Mouse (Mus musculus) forebrain, embryonic 10.5 days (tissue): ENCODE measurements around the gene Pdp2. TPM values are rescaled to one million over a fixed set of nuclear protein-coding genes. Genes with fewer than 3 reads are reported as not detected.
"Not testable (repeated sequence)": the region's sequence is repeated elsewhere in the genome, so short reads cannot be mapped to it uniquely, and the experiment has no call there.

Experiments
- DNase-seq: peaks from one replicate; pipeline ENCODE4 v3.0.0-alpha.2; 2017; ENCODE audit warnings: low spot score; ENCODE audit errors: extremely low spot score
- H3K27ac ChIP-seq: fragments of 300-500 bp; sonication (generic); 2 replicates; pipeline ENCODE4 v1.5.1; 2016; ENCODE audit warnings: mild to moderate bottlenecking
- H3K27me3 ChIP-seq: fragments of 300-500 bp; sonication (generic); 2 replicates; pipeline ENCODE4 v1.6.1; 2016; ENCODE audit warnings: mild to moderate bottlenecking; ENCODE audit not compliant: poor library complexity, severe bottlenecking
- H3K36me3 ChIP-seq: fragments of 300-500 bp; sonication (generic); replicated peaks from 2 replicates; pipeline ENCODE4 v1.6.1; 2016; ENCODE audit warnings: mild to moderate bottlenecking, moderate library complexity
- H3K4me1 ChIP-seq: fragments of 300-500 bp; sonication (generic); 2 replicates; pipeline ENCODE4 v1.6.1; 2016
- H3K4me3 ChIP-seq: fragments of 300-500 bp; sonication (generic); 2 replicates; pipeline ENCODE4 v1.5.1; 2016; ENCODE audit warnings: mild to moderate bottlenecking, moderate library complexity
- H3K9me3 ChIP-seq: fragments of 300-500 bp; sonication (generic); 2 replicates; pipeline ENCODE4 v1.6.1; 2016; ENCODE audit warnings: mild to moderate bottlenecking, moderate library complexity
- WGBS: fragments of 180-500 bp; shearing (Covaris S2); methylation state at CpG from one replicate; pipeline ENCODE4 v1.1.7; 2016; 5-methylcytosine and 5-hydroxymethylcytosine counted together
- polyA plus RNA-seq: library from polyadenylated mRNA; unstranded; fragments of >200 nt; fragmentation: Nextera tagmentation; extraction: Ambion mirVana; gene quantifications from 2 replicates; pipeline ENCODE4 v1.2.1, GENCODE M21; 2016

Pdp2 gene
- polyA plus RNA-seq, 1 experiment from 2014 or later, result 14.2 TPM

DNA sequence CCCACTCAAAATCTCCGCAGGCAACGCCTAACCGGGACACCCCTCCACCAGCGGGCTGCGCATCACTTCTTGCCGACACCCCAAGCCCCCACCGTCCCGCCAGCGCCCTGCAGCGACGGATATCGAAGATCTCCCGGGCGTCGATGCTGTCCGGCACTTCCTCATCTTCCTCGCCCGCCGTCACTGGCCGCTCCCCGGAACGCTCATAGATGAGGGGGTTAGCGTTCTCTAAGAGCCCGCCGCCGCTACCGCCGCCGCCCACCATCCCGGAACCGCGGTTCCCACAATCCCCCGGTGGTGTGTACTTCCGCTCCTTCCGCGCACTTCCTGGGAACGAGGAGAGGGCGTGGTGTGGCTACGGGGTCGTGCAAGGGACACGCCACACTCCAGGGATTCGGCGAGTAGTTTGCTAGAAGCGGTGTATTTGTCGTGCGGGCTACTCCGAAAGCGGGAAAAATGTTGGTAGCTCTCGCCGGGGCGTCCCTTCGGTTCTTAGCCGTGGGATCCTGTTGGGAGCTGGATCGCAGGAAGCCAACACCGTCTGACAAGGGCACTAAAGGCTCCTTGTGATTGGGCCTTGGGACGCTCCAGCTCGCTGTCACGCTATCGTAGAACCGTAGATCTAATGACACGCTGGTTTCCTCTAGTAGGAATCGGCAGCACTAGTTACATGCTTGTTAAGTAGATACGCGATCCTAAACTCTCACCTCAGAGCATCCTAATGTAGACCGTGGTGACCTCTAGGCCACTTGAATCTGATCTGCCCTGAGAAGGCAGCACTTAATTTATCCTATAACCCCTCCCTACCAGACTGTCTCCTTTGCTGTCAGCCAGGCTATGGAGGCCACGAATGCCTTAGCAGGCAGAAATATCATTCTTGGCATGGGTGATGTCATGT, 50.4 kb downstream of the Pdp2 start, which contains the start of gene Ciao2b:
Gene Ciao2b, minus strand, starts transcription at position 540 of the 898 bp plus-strand sequence.
- Histone ChIP-seq H3K4me1 (peaks cover 21% of the 10 kb centered on the region), H3K36me3 (peaks cover 24% of the 10 kb centered on the region), H3K27me3 (no peaks in the 10 kb centered on the region), H3K27ac (peak within 1 kb of the TSS; percentile 90), H3K4me3 (peak within 1 kb of the TSS; percentile 88), H3K9me3 (no peaks in the 10 kb centered on the region)
- under 1% methylated on average over 66 of the region's 66 CpGs for WGBS
- DNase-seq, result peak; percentile 86

DNA sequence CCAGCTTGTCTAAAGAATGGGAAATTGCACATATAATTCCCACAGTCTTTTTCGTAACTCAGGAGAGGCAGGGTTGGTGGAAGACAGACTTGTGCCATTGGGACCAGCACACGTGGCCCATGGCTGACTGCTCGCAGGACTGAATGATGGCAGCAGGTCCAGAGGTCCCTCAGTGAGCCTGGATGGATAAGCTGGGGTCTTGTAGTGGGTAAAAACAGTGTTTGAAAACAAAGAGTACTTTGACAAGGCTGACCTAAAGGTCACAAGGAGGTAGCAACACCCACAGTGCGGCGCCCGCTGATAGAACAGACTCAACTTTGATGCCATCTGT, 51.0 kb downstream of the Pdp2 start:
- no peaks in the 10 kb centered on the region for H3K27me3 ChIP-seq
- peak overlapping the region; percentile 90 for H3K27ac ChIP-seq
- WGBS, result 77% methylated on average over 6 of the region's 6 CpGs
- peaks cover 21% of the 10 kb centered on the region for H3K4me1 ChIP-seq
- H3K36me3 ChIP-seq, result peaks cover 22% of the 10 kb centered on the region
- H3K9me3 ChIP-seq, result no peaks in the 10 kb centered on the region
- DNase-seq, result no peak
- H3K4me3 ChIP-seq, result peak overlapping the region; percentile 88

DNA sequence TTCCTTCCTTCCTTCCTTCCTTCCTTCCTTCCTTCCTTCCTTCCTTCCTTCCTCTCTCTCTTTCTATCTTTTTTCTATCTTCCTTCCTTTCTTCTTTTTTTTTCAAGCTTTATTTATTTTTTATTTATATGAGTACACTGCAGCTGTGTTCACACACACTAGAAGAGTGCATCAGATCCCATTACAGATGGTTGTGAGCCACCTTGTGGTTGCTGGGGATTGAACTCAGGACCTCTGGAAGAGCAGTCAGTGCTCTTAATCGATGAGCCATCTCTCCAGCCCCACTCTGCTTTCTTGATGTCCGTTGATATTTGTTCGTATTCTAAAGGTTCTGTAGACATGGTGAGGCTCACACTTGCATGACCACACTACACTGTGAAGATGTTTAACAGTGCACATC, 52.9 kb downstream of the Pdp2 start:
- not testable (repeated sequence) for H3K27ac ChIP-seq
- 76% methylated on average over 3 of the region's 3 CpGs for WGBS

More for the DNA sequence above, 52.9 kb downstream of the Pdp2 start:
- H3K27me3 ChIP-seq, H3K4me3 ChIP-seq, H3K9me3 ChIP-seq, DNase-seq, H3K36me3 ChIP-seq: not testable (repeated sequence)
- H3K4me1 ChIP-seq, result peaks cover 21% of the 10 kb centered on the region

Other genes starting within 250 kb of the Pdp2 start
- 2.2 and 2.5 TPM in 2 replicates for gene Cmtm4, start 195.6 kb upstream of the Pdp2 start, polyA plus RNA-seq
- 81.5 and 81.9 TPM in 2 replicates for gene Dync1li2, start 148.4 kb upstream of the Pdp2 start, polyA plus RNA-seq
- gene Terb1, start 81.5 kb upstream of the Pdp2 start, polyA plus RNA-seq, result 0.10 TPM in 2 replicates
- 133 and 146 TPM in 2 replicates for gene Nae1, start 56.8 kb upstream of the Pdp2 start, polyA plus RNA-seq
- 1.1 and 1.3 TPM in 2 replicates for gene Car7, start 56.8 kb upstream of the Pdp2 start, polyA plus RNA-seq
- gene Cdh16, start 32.9 kb downstream of the Pdp2 start, polyA plus RNA-seq, result not detected in 2 replicates
- 1.1 and 1.5 TPM in 2 replicates for gene Rrad, start 39.9 kb downstream of the Pdp2 start, polyA plus RNA-seq
- gene Ciao2b, start 50.5 kb downstream of the Pdp2 start, polyA plus RNA-seq, result 97.5 and 102 TPM in 2 replicates
- not detected in 2 replicates for gene Ces2a, start 142.6 kb downstream of the Pdp2 start, polyA plus RNA-seq
- gene Ces2b, start 240.1 kb downstream of the Pdp2 start, polyA plus RNA-seq, result 0.07 and 0.19 TPM in 2 replicates